Mouse (Mus musculus) frontal cortex, adult 2 months (tissue): ENCODE measurements around the gene Gm20388. TPM values are rescaled to one million over a fixed set of nuclear protein-coding genes. Genes with fewer than 3 reads are reported as not detected.

ENCODE experiments used
- DNase-seq, 2 experiments: peaks; one replicate each; pipeline ENCODE4 v3.0.0; 2022; ENCODE audit warnings: low spot score in 1 of 2; ENCODE audit errors: extremely low spot score in 1 of 2
- polyA plus RNA-seq: library from polyadenylated mRNA; depleted of rRNA; stranded (reverse); fragments of >200 nt; gene quantifications from 2 replicates; pipeline ENCODE4 v1.2.3, GENCODE M21; 2012

Gene Gm20388
- polyA plus RNA-seq, 1 experiment: 22.2 TPM

GRCm38 (mm10) chr8:120895009-120895408, 984.4 kb downstream of the Gm20388 start:
- no peak for DNase-seq

- no peak for DNase-seq
Measured at GRCm38 (mm10) chr8:120895600-120895999, 985.0 kb downstream of the Gm20388 start.

- no peak for DNase-seq
Measured at GRCm38 (mm10) chr8:120896203-120896602, 985.6 kb downstream of the Gm20388 start.

- DNase-seq: peak in 1 of 2 experiments; percentile 22
Measured at GRCm38 (mm10) chr8:120898008-120898407, 987.4 kb downstream of the Gm20388 start.

GRCm38 (mm10) chr8:120898828-120899407, 988.3 kb downstream of the Gm20388 start:
- DNase-seq: no peak

GRCm38 (mm10) chr8:120902346-120902745, 991.7 kb downstream of the Gm20388 start:
- no peak for DNase-seq

GRCm38 (mm10) chr8:120907671-120908070, 997.0 kb downstream of the Gm20388 start:
- no peak for DNase-seq

GRCm38 (mm10) chr8:120910936-120911335, 1000.3 kb downstream of the Gm20388 start:
- no peak for DNase-seq

- DNase-seq: no peak
Measured at GRCm38 (mm10) chr8:120912463-120912862, 1001.8 kb downstream of the Gm20388 start.

- DNase-seq: no peak
Measured at GRCm38 (mm10) chr8:120916831-120917435, 1006.3 kb downstream of the Gm20388 start.

GRCm38 (mm10) chr8:120920527-120920926, 1009.9 kb downstream of the Gm20388 start:
- no peak for DNase-seq

- DNase-seq: no peak
Measured at GRCm38 (mm10) chr8:120926201-120926600, 1015.6 kb downstream of the Gm20388 start.

- DNase-seq: no peak
Measured at GRCm38 (mm10) chr8:120928082-120928481, 1017.4 kb downstream of the Gm20388 start.

- peak in 1 of 2 experiments; percentile 3 for DNase-seq
Measured at GRCm38 (mm10) chr8:120934596-120934995, 1024.0 kb downstream of the Gm20388 start.

GRCm38 (mm10) chr8:120936685-120937084, 1026.0 kb downstream of the Gm20388 start:
- DNase-seq: no peak

GRCm38 (mm10) chr8:120937474-120937873, 1026.8 kb downstream of the Gm20388 start:
- DNase-seq: no peak

GRCm38 (mm10) chr8:120940287-120940686, 1029.6 kb downstream of the Gm20388 start:
- no peak for DNase-seq

- no peak for DNase-seq
Measured at GRCm38 (mm10) chr8:120947240-120947639, 1036.6 kb downstream of the Gm20388 start.

GRCm38 (mm10) chr8:120948050-120948595, 1037.5 kb downstream of the Gm20388 start:
- DNase-seq: no peak

- DNase-seq: no peak
Measured at GRCm38 (mm10) chr8:120948620-120949491, 1038.2 kb downstream of the Gm20388 start.

GRCm38 (mm10) chr8:120950674-120951218, 1040.1 kb downstream of the Gm20388 start:
- DNase-seq: no peak
